Mouse (Mus musculus) embryonic stem cell, embryonic (primary cell): ENCODE data around the gene Ano10.

Experiments used
- CTCF ChIA-PET, 4 experiments: fragments of 300-600 bp in 2 of 4; fragments of 350-600 bp in 2 of 4; sonication (Branson Sonifier 250); formaldehyde crosslinking; loops; one replicate each; lab custom pipeline; 2022; ENCODE audit warnings: inconsistent platforms in 2 of 4; lab: Charles Lee
- POLR2A ChIA-PET, 4 experiments: fragments of 300-600 bp in 2 of 4; fragments of 350-600 bp in 2 of 4; sonication (Branson Sonifier 250); formaldehyde crosslinking; loops; one replicate each; lab custom pipeline; 2022; ENCODE audit warnings: antibody characterized with exemption in 4 of 4, inconsistent platforms in 1 of 4; lab: Charles Lee

The Ano10 gene

DNA sequence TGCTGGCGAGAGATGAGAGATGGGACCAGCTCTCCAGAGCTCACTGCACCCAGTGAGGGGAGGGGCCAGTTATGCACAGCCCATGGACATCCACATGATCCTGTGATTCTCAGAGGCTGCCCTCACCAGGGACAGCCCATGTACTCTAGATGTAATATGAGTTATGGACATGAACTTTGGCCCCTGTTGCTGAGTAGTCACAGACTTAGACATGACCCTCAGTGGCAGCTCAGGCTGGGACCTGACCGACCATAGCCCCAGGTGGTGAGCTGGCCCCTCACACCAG lies 158.4 kb downstream of the Ano10 start:
- ChIA-PET POLR2A (interaction anchor here in 1 of 4 experiments (1.0 kb wide), 1 partner anchor 11 kb away, joined by 4 read pairs; no protein-coding TSS in a partner anchor), CTCF (interaction anchor here in 2 of 4 experiments (0.6 to 1.2 kb wide), 3 partner anchors 20 to 89 kb away, joined by 3 to 4 read pairs (median 3); no protein-coding TSS in a partner anchor)

DNA sequence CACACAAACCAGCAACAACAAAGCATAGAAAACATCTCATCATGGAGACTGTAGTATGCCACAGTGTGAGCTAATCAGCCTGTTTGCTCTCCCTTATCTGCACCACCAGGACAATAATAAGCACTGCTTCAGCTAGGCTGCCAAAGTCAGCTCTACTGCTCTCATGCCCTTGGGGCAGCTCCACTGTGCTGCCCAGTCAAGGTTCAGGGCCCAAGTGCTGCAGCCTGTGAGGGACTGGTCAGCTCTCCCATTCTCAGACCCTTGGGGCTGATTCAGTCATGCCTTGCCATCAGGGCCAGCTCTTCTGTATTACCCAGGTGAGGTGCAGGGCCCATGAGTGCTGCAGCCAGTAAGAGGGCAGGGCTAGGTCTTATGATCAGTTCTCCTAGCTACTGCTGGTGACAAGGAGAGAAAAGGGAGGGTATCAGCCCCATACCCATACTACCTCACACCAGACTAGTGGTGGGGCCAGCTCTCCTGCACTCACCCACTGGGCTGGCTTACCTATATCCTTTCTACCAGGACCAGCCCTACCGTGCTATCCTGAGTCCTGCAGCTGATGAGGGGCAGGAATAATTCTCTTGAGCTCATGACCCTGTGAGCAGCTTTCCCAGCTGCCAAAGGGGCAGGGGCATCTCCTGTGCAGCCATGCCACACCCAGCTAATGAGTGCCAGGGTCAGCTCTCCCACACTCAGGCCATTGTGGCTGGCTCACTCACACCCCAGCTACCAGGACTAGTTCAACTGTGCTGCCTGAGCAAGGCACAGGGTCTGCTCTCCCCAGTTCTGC lies 158.9 kb downstream of the Ano10 start:
- ChIA-PET POLR2A (interaction anchor here in 1 of 4 experiments (1.0 kb wide), 1 partner anchor 12 kb away, joined by 4 read pairs; no protein-coding TSS in a partner anchor), CTCF (interaction anchor here in 3 of 4 experiments (0.6 to 1.2 kb wide), 4 partner anchors 20 to 176 kb away, joined by 3 to 6 read pairs (median 4); no protein-coding TSS in a partner anchor)

DNA sequence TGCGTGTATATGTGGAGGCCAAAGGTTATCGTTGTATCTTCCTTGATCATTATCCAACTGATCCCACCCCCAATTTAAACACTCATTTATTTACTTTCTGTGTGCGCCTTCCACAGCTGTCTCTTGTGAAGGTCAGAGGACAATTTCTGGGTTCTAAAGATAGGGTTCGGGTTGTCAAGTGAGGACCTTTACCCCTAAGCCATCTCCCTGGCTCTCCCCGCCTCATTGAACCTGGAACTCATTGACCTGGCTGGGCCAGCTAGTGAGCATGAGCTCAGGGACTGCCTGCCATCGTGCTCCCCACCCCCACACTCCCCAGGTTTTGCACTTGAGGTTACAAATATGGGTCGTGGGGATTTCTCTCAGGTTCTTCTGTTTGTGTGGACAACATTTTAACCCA lies 162.1 kb downstream of the Ano10 start:
- ChIA-PET CTCF (no interaction called here), POLR2A (interaction anchor here in 1 of 4 experiments (0.5 kb wide), 1 partner anchor 456 kb away, joined by 4 read pairs; no protein-coding TSS in a partner anchor)

DNA sequence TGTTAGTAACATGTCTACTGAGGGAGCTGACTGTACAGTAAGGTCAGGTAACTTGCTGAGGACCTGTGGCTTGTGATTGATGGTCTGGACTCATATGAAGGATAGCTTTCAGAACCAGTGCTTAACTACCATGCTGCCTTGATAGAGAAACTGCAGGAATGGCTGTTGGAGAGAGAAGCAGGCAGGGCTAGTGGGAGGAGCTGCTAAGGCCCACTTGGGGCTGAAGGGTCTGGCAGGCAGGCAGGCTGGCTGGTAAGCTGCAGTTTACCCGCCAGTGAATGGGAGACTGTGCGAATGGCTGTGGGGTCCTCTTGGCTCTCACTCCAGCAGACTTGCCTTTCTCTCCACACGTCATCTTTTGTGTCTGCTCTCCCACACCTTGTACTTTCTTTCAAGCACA lies 163.6 kb downstream of the Ano10 start:
- POLR2A ChIA-PET, result interaction anchor here in 2 of 4 experiments (0.8 to 2.2 kb wide), 3 partner anchors 9 to 13 kb away, joined by 3 to 9 read pairs (median 9); partner anchors contain the start of gene Snrk (in 2 of the 2)

DNA sequence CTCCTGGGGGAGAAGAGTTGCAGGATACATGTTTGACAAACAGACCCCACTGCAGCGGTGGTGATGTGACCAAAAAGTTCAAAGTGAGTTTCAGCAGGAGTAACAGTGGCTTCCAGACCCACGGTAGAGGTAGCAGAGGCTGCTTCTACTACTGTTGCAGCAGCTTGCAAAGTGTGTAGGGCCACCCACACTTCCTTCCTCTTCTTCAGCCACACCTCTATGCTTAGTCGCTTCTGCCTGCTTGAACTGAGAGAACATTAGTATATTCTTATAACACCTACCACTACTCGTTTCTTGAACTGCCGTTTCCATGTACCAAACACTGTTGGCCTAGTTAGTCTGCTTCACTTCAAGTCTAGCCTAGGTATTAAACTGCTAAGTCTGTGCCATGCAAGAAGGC lies 165.5 kb downstream of the Ano10 start:
- ChIA-PET POLR2A (interaction anchor here in 2 of 4 experiments (0.7 to 1.5 kb wide), 2 partner anchors 11 to 12 kb away, joined by 3 to 4 read pairs; partner anchors contain the start of gene Snrk (in 1 of the 2)), CTCF (no interaction called here)

More for the DNA sequence above, 163.6 kb downstream of the Ano10 start:
- CTCF ChIA-PET, result interaction anchor here in 1 of 4 experiments (1.5 to 2.1 kb wide), 2 partner anchors 11 to 114 kb away, joined by 3 to 5 read pairs; no protein-coding TSS in a partner anchor

DNA sequence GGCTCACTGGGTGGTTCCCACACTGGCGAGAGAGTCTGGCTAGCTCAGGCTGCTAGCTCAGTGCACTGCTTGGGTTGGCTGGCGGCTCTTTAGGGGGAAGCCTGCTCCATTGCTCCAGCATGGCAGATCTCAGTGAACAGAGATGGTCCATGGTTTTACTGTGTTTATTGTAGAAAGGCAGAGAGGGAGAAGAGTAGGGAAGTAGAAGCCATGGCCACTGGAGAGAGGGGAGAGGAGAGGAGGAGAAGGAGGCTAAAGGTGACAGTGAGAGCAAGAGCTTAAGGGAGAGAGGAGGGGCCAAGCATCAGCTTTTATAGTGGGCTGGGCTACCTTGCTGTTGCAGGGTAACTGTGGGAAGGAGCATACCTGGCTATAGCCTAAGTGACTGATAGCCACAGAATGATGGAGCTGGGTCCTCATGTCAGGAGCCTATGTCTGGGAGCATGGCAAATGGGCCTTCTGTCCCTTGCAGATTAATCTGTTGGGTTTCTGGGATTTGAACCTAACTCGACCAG lies 166.9 kb downstream of the Ano10 start:
- ChIA-PET CTCF (interaction anchor here in 2 of 4 experiments (1.6 to 1.7 kb wide), 3 partner anchors 10 to 58 kb away, joined by 3 to 5 read pairs (median 5); partner anchors contain the start of gene Snrk (in 1 of the 2)), POLR2A (interaction anchor here in 3 of 4 experiments (0.6 to 2.7 kb wide), 3 partner anchors 10 to 38 kb away, joined by 4 to 10 read pairs (median 8); partner anchors contain the start of gene Snrk (in 2 of the 3))

DNA sequence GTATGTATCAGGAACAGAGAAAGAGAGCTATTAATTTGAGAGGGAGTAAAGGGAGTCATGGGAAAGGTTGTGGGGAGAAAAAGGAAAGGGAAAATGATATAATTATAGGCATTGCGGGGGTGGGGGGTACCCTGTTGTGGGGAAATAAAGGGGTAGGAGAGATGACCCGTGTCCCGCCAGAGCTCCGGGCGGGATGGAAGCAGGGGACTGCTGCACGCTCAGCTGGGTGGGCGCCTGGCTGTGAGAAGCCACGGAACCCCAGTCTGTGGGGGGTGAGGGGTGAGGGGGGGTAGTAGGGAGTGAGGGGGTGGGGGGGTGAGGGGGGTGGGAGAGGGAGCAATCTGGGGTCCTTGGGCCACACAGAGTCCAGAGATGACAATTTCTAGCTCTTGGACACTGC lies 167.4 kb downstream of the Ano10 start:
- POLR2A ChIA-PET, result interaction anchor here in 3 of 4 experiments (0.6 to 2.7 kb wide), 5 partner anchors 9 to 1173 kb away, joined by 3 to 10 read pairs (median 4); partner anchors contain the start of gene Snrk (in 3 of the 3)
- CTCF ChIA-PET, result interaction anchor here in 2 of 4 experiments (1.6 to 1.7 kb wide), 3 partner anchors 9 to 58 kb away, joined by 3 to 5 read pairs (median 5); partner anchors contain the start of gene Snrk (in 1 of the 2)
